Mouse (Mus musculus): ENCODE measurements at regions not wholly inside any gene's neighbourhood (a gene's known extent, or its start where the extent isn't known, plus 50 kb on each side); places are given as distances from the start of the nearest gene placed in this dataset.

GRCm38 (mm10) chr16:30774951-30775661, 175.6 kb downstream of the Fam43a start:
- DNase-seq = peak; percentile 70

GRCm38 (mm10) chr16:30775740-30776700, 176.5 kb downstream of the Fam43a start:
- DNase-seq = no peak

GRCm38 (mm10) chr16:30777416-30777815, 177.9 kb downstream of the Fam43a start:
- no peak for DNase-seq

- no peak for DNase-seq
Measured at GRCm38 (mm10) chr16:30778078-30778477, 178.6 kb downstream of the Fam43a start.

- DNase-seq = no peak
Measured at GRCm38 (mm10) chr16:30778945-30779344, 179.4 kb downstream of the Fam43a start.

GRCm38 (mm10) chr16:30784261-30784660, 184.7 kb downstream of the Fam43a start:
- no peak for DNase-seq

GRCm38 (mm10) chr16:30784949-30785348, 185.4 kb downstream of the Fam43a start:
- no peak for DNase-seq

GRCm38 (mm10) chr16:30786060-30786459, 186.5 kb downstream of the Fam43a start:
- no peak for DNase-seq

GRCm38 (mm10) chr16:30787351-30787750, 187.8 kb downstream of the Fam43a start:
- DNase-seq = no peak

GRCm38 (mm10) chr16:30788321-30788781, 188.8 kb downstream of the Fam43a start:
- no peak for DNase-seq

GRCm38 (mm10) chr16:30788944-30789781, 189.6 kb downstream of the Fam43a start:
- DNase-seq = no peak

GRCm38 (mm10) chr16:30790036-30790435, 190.5 kb downstream of the Fam43a start:
- DNase-seq = peak; percentile 62

GRCm38 (mm10) chr16:30790551-30791001, 191.1 kb downstream of the Fam43a start:
- DNase-seq = no peak

- DNase-seq = no peak
Measured at GRCm38 (mm10) chr16:30791048-30791855, 191.7 kb downstream of the Fam43a start.

GRCm38 (mm10) chr16:30792738-30793377, 193.3 kb downstream of the Fam43a start:
- DNase-seq = peak; percentile 40

- DNase-seq = no peak
Measured at GRCm38 (mm10) chr16:30793378-30793753, 193.8 kb downstream of the Fam43a start.

- DNase-seq = no peak
Measured at GRCm38 (mm10) chr16:30793856-30794255, 194.3 kb downstream of the Fam43a start.

- peak; percentile 50 for DNase-seq
Measured at GRCm38 (mm10) chr16:30795501-30795904, 196.0 kb downstream of the Fam43a start.

- no peak for DNase-seq
Measured at GRCm38 (mm10) chr16:30796103-30796502, 196.6 kb downstream of the Fam43a start.

- no peak for DNase-seq
Measured at GRCm38 (mm10) chr16:30797006-30797405, 197.5 kb downstream of the Fam43a start.

Measured in adrenal gland, adult 2 months (tissue).